Mouse (Mus musculus): ENCODE measurements around the gene Tbata. TPM values are rescaled to one million over a fixed set of nuclear protein-coding genes. Genes with fewer than 3 reads are reported as not detected.

The Tbata gene
- polyA plus RNA-seq, 1 experiment from 2014 or later, result not detected

GRCm38 (mm10) chr10:61215658-61216057 is 43.9 kb downstream of the Tbata start:
- Histone ChIP-seq H3K4me2 (replicated peaks) (no peak overlapping the region), H3K27me3 (no peaks in the 10 kb centered on the region), H3K9me3 (0 out of 2 replicates have a peak, but pooled peaks cover 6% of the 10 kb centered on the region), H3K36me3 (no peaks in the 10 kb centered on the region), H3K27ac (no peak overlapping the region), H3K4me3 (no peak overlapping the region), H3K4me1 (peaks cover 3% of the 10 kb centered on the region; the same call in 1 of the 2 replicates), H3K9ac (no peak overlapping the region)
- no peak for ATAC-seq (ENCODE audit: insufficient number of reproducible peaks, insufficient read depth, low FRiP score, low TSS enrichment)
- 93% methylated on average over 6 of the region's 6 CpGs for WGBS

- H3K36me3 ChIP-seq, result no peaks in the 10 kb centered on the region
- ATAC-seq (ENCODE audit: insufficient number of reproducible peaks, insufficient read depth, low FRiP score, low TSS enrichment), result no peak
- H3K27me3 ChIP-seq, result no peaks in the 10 kb centered on the region
- 76% methylated on average over 4 of the region's 4 CpGs for WGBS
- H3K27ac ChIP-seq, result no peak overlapping the region
- no peak overlapping the region for H3K9ac ChIP-seq
- 0 out of 2 replicates have a peak, but pooled peaks cover 6% of the 10 kb centered on the region for H3K9me3 ChIP-seq
- H3K4me2 ChIP-seq (replicated peaks), result no peak overlapping the region
- H3K4me1 ChIP-seq, result peaks cover 3% of the 10 kb centered on the region; the same call in 1 of the 2 replicates
- H3K4me3 ChIP-seq, result no peak overlapping the region
Observed at GRCm38 (mm10) chr10:61216163-61216562, 44.4 kb downstream of the Tbata start.

GRCm38 (mm10) chr10:61219318-61219717 is 47.6 kb downstream of the Tbata start:
- no peak overlapping the region for H3K4me2 ChIP-seq (replicated peaks)
- no peak overlapping the region for H3K27ac ChIP-seq
- H3K27me3 ChIP-seq, result no peaks in the 10 kb centered on the region
- no peaks in the 10 kb centered on the region for H3K36me3 ChIP-seq
- WGBS, result 97% methylated on average over 4 of the region's 4 CpGs
- H3K4me3 ChIP-seq, result no peak overlapping the region
- no peaks in the 10 kb centered on the region for H3K4me1 ChIP-seq
- ATAC-seq (ENCODE audit: insufficient number of reproducible peaks, insufficient read depth, low FRiP score, low TSS enrichment), result no peak
- H3K9ac ChIP-seq, result no peak overlapping the region
- H3K9me3 ChIP-seq, result 0 out of 2 replicates have a peak, but pooled peaks cover 6% of the 10 kb centered on the region

- H3K9me3 ChIP-seq, result no peaks in the 10 kb centered on the region
- no peak for ATAC-seq (ENCODE audit: insufficient number of reproducible peaks, insufficient read depth, low FRiP score, low TSS enrichment)
- no peaks in the 10 kb centered on the region for H3K27me3 ChIP-seq
- 71% methylated on average over 5 of the region's 5 CpGs for WGBS
- no peak overlapping the region for H3K4me3 ChIP-seq
- no peaks in the 10 kb centered on the region for H3K4me1 ChIP-seq
- no peak overlapping the region for H3K27ac ChIP-seq
- no peak overlapping the region for H3K4me2 ChIP-seq (replicated peaks)
- no peak overlapping the region for H3K9ac ChIP-seq
- H3K36me3 ChIP-seq, result no peaks in the 10 kb centered on the region
Observed at GRCm38 (mm10) chr10:61225694-61226093, 53.9 kb downstream of the Tbata start.

- no peak overlapping the region for H3K4me2 ChIP-seq (replicated peaks)
- no peak overlapping the region for H3K9ac ChIP-seq
- 48% methylated on average over 4 of the region's 4 CpGs for WGBS
- H3K4me3 ChIP-seq, result no peak overlapping the region
- no peak overlapping the region for H3K27ac ChIP-seq
- no peaks in the 10 kb centered on the region for H3K27me3 ChIP-seq
- no peak for ATAC-seq (ENCODE audit: insufficient number of reproducible peaks, insufficient read depth, low FRiP score, low TSS enrichment)
- H3K36me3 ChIP-seq, result no peaks in the 10 kb centered on the region
- no peaks in the 10 kb centered on the region for H3K9me3 ChIP-seq
- no peaks in the 10 kb centered on the region for H3K4me1 ChIP-seq
Observed at GRCm38 (mm10) chr10:61226784-61227396, 55.1 kb downstream of the Tbata start.

GRCm38 (mm10) chr10:61231756-61232155 is 60.0 kb downstream of the Tbata start:
- no peak overlapping the region for H3K4me3 ChIP-seq
- no peak for ATAC-seq (ENCODE audit: insufficient number of reproducible peaks, insufficient read depth, low FRiP score, low TSS enrichment)
- H3K36me3 ChIP-seq, result no peaks in the 10 kb centered on the region
- H3K9ac ChIP-seq, result no peak overlapping the region
- no peak overlapping the region for H3K4me2 ChIP-seq (replicated peaks)
- no peak overlapping the region for H3K27ac ChIP-seq
- no peaks in the 10 kb centered on the region for H3K27me3 ChIP-seq
- H3K9me3 ChIP-seq, result no peaks in the 10 kb centered on the region
- WGBS, result 78% methylated on average over 3 of the region's 3 CpGs
- H3K4me1 ChIP-seq, result no peaks in the 10 kb centered on the region

GRCm38 (mm10) chr10:61232858-61233567 is 61.3 kb downstream of the Tbata start:
- H3K36me3 ChIP-seq, result no peaks in the 10 kb centered on the region
- H3K4me2 ChIP-seq (replicated peaks), result no peak overlapping the region
- WGBS, result 43% methylated on average over 7 of the region's 7 CpGs
- H3K27me3 ChIP-seq, result no peaks in the 10 kb centered on the region
- H3K27ac ChIP-seq, result no peak overlapping the region
- peaks cover 3% of the 10 kb centered on the region; the same call in 1 of the 2 replicates for H3K4me1 ChIP-seq
- ATAC-seq (ENCODE audit: insufficient number of reproducible peaks, insufficient read depth, low FRiP score, low TSS enrichment), result no peak
- no peak overlapping the region for H3K4me3 ChIP-seq
- no peaks in the 10 kb centered on the region for H3K9me3 ChIP-seq
- H3K9ac ChIP-seq, result no peak overlapping the region

GRCm38 (mm10) chr10:61234319-61234718 is 62.6 kb downstream of the Tbata start:
- Histone ChIP-seq H3K9ac (no peak overlapping the region), H3K4me3 (no peak overlapping the region), H3K36me3 (no peaks in the 10 kb centered on the region), H3K27me3 (no peaks in the 10 kb centered on the region), H3K4me2 (replicated peaks) (no peak overlapping the region), H3K27ac (no peak overlapping the region), H3K4me1 (peaks cover 3% of the 10 kb centered on the region; the same call in 1 of the 2 replicates), H3K9me3 (0 out of 2 replicates have a peak, but pooled peaks cover 4% of the 10 kb centered on the region)
- WGBS, result 48% methylated on average over 4 of the region's 4 CpGs
- no peak for ATAC-seq (ENCODE audit: insufficient number of reproducible peaks, insufficient read depth, low FRiP score, low TSS enrichment)

- H3K4me3 ChIP-seq, result no peak overlapping the region
- 0 out of 2 replicates have a peak, but pooled peaks cover 4% of the 10 kb centered on the region for H3K9me3 ChIP-seq
- no peaks in the 10 kb centered on the region for H3K27me3 ChIP-seq
- H3K4me2 ChIP-seq (replicated peaks), result no peak overlapping the region
- no peak overlapping the region for H3K27ac ChIP-seq
- H3K9ac ChIP-seq, result no peak overlapping the region
- WGBS, result 89% methylated on average over 6 of the region's 6 CpGs
- H3K36me3 ChIP-seq, result no peaks in the 10 kb centered on the region
- H3K4me1 ChIP-seq, result peaks cover 12% of the 10 kb centered on the region; the same call in 1 of the 2 replicates
- no peak for ATAC-seq (ENCODE audit: insufficient number of reproducible peaks, insufficient read depth, low FRiP score, low TSS enrichment)
Observed at GRCm38 (mm10) chr10:61235677-61236267, 64.0 kb downstream of the Tbata start.

- Histone ChIP-seq H3K9me3 (0 out of 2 replicates have a peak, but pooled peaks cover 4% of the 10 kb centered on the region), H3K27ac (no peak overlapping the region), H3K27me3 (no peaks in the 10 kb centered on the region), H3K4me3 (no peak overlapping the region), H3K4me2 (replicated peaks) (no peak overlapping the region), H3K9ac (no peak overlapping the region), H3K4me1 (peaks cover 23% of the 10 kb centered on the region), H3K36me3 (no peaks in the 10 kb centered on the region)
- WGBS, result 52% methylated on average over 4 of the region's 4 CpGs
- ATAC-seq (ENCODE audit: insufficient number of reproducible peaks, insufficient read depth, low FRiP score, low TSS enrichment), result no peak
Observed at GRCm38 (mm10) chr10:61236683-61237390, 65.1 kb downstream of the Tbata start.

- H3K9ac ChIP-seq, result no peak overlapping the region
- no peak overlapping the region for H3K4me3 ChIP-seq
- WGBS, result 74% methylated on average over 6 of the region's 6 CpGs
- H3K4me2 ChIP-seq (replicated peaks), result no peak overlapping the region
- no peaks in the 10 kb centered on the region for H3K27me3 ChIP-seq
- ATAC-seq (ENCODE audit: insufficient number of reproducible peaks, insufficient read depth, low FRiP score, low TSS enrichment), result no peak
- 0 out of 2 replicates have a peak, but pooled peaks cover 4% of the 10 kb centered on the region for H3K9me3 ChIP-seq
- no peak overlapping the region for H3K27ac ChIP-seq
- peaks cover 28% of the 10 kb centered on the region for H3K4me1 ChIP-seq
- no peaks in the 10 kb centered on the region for H3K36me3 ChIP-seq
Observed at GRCm38 (mm10) chr10:61237391-61237785, 65.6 kb downstream of the Tbata start.

All from embryonic facial prominence, embryonic 12.5 days (tissue).